Mouse (Mus musculus) intestine, embryonic 15.5 days (tissue): Measurements from ENCODE around the gene Clta. TPM values are rescaled to one million over a fixed set of nuclear protein-coding genes. Genes with fewer than 3 reads are reported as not detected.

ENCODE experiments used
- ATAC-seq: fragments of 200-750 bp; cut with Nextera tagmentation; 2 replicates; pipeline ENCODE4 v1.8.0; 2017; ENCODE audit warnings: moderate TSS enrichment, moderate library complexity
- H3K27ac ChIP-seq: fragments of 300-500 bp; sonication (generic); 2 replicates; pipeline ENCODE4 v1.5.1; 2015; ENCODE audit warnings: mild to moderate bottlenecking, inconsistent platforms
- H3K27me3 ChIP-seq: fragments of 300-500 bp; sonication (generic); replicated peaks from 2 replicates; pipeline ENCODE4 v1.6.1; 2015; ENCODE audit warnings: inconsistent platforms
- H3K36me3 ChIP-seq: fragments of 300-500 bp; sonication (generic); 2 replicates; pipeline ENCODE4 v1.6.1; 2015; ENCODE audit warnings: inconsistent platforms
- H3K4me1 ChIP-seq: fragments of 300-500 bp; sonication (generic); replicated peaks from 2 replicates; pipeline ENCODE4 v1.6.1; 2015; ENCODE audit warnings: inconsistent platforms
- H3K4me2 ChIP-seq: fragments of 300-500 bp; sonication (generic); replicated peaks from 2 replicates; pipeline ENCODE4 v1.6.1; 2015; ENCODE audit warnings: mild to moderate bottlenecking, inconsistent platforms
- H3K4me3 ChIP-seq: fragments of 300-500 bp; sonication (generic); replicated peaks from 2 replicates; pipeline ENCODE4 v1.5.1; 2015; ENCODE audit warnings: inconsistent platforms
- H3K9ac ChIP-seq: fragments of 300-500 bp; sonication (generic); 2 replicates; pipeline ENCODE4 v1.6.1; 2015; ENCODE audit warnings: inconsistent platforms
- H3K9me3 ChIP-seq: fragments of 300-500 bp; sonication (generic); 2 replicates; pipeline ENCODE4 v1.6.1; 2016; ENCODE audit warnings: inconsistent platforms
- WGBS: fragments of 180-500 bp; shearing (Covaris S2); methylation state at CpG from one replicate; pipeline ENCODE4 v1.1.7; 2015; 5-methylcytosine and 5-hydroxymethylcytosine counted together
- polyA plus RNA-seq: library from polyadenylated mRNA; unstranded; fragments of >200 nt; fragmentation: Nextera tagmentation; extraction: Ambion mirVana; gene quantifications from 2 replicates; pipeline ENCODE4 v1.2.1, GENCODE M21; 2015

The Clta gene
- polyA plus RNA-seq, 1 experiment from 2014 or later = 272 TPM

GRCm38 (mm10) chr4:43982053-43982732 lies 22.1 kb upstream of the Clta start:
- Histone ChIP-seq H3K27ac (no peak overlapping the region), H3K4me1 (peaks cover 14% of the 10 kb centered on the region), H3K27me3 (no peaks in the 10 kb centered on the region), H3K4me2 (peak overlapping the region; percentile 69), H3K9me3 (no peaks in the 10 kb centered on the region), H3K36me3 (no peaks in the 10 kb centered on the region), H3K4me3 (peak overlapping the region; percentile 29), H3K9ac (peak overlapping the region; percentile 33)
- 3% methylated on average over 24 of the region's 24 CpGs for WGBS
- ATAC-seq = peak; percentile 95

- no peak for ATAC-seq
- no peaks in the 10 kb centered on the region for H3K27me3 ChIP-seq
- no peaks in the 10 kb centered on the region for H3K36me3 ChIP-seq
- peak within 1 kb of the TSS; percentile 69 for H3K4me2 ChIP-seq
- H3K9ac ChIP-seq = peak within 1 kb of the TSS; percentile 33
- no peaks in the 10 kb centered on the region for H3K9me3 ChIP-seq
- peaks cover 12% of the 10 kb centered on the region for H3K4me1 ChIP-seq
- no peak within 1 kb of the TSS for H3K27ac ChIP-seq
- peak within 1 kb of the TSS; percentile 29 for H3K4me3 ChIP-seq
- WGBS = 71% methylated on average over 11 of the region's 11 CpGs
Observed at GRCm38 (mm10) chr4:43983181-43983580, 21.1 kb upstream of the Clta start, which contains the start of gene Ccin. TSS of gene Ccin (plus strand) at chr4:43983483.

- no peak for ATAC-seq
- H3K9ac ChIP-seq = no peak overlapping the region
- 91% methylated on average over 22 of the region's 22 CpGs for WGBS
Observed at GRCm38 (mm10) chr4:43983756-43984155, 20.5 kb upstream of the Clta start.

GRCm38 (mm10) chr4:43984326-43984725 lies 19.9 kb upstream of the Clta start:
- Histone ChIP-seq H3K4me3 (no peak overlapping the region), H3K9me3 (no peaks in the 10 kb centered on the region), H3K9ac (no peak overlapping the region), H3K4me2 (no peak overlapping the region), H3K36me3 (no peaks in the 10 kb centered on the region), H3K27me3 (no peaks in the 10 kb centered on the region), H3K27ac (no peak overlapping the region), H3K4me1 (0 out of 2 replicates have a peak, but pooled peaks cover 2% of the 10 kb centered on the region)
- no peak for ATAC-seq
- 91% methylated on average over 19 of the region's 19 CpGs for WGBS

More at GRCm38 (mm10) chr4:43983756-43984155, 20.5 kb upstream of the Clta start:
- H3K27ac ChIP-seq = no peak overlapping the region
- no peak overlapping the region for H3K4me2 ChIP-seq
- H3K27me3 ChIP-seq = no peaks in the 10 kb centered on the region
- peaks cover 6% of the 10 kb centered on the region; the same call in 1 of the 2 replicates for H3K4me1 ChIP-seq
- H3K36me3 ChIP-seq = no peaks in the 10 kb centered on the region
- H3K4me3 ChIP-seq = no peak overlapping the region
- no peaks in the 10 kb centered on the region for H3K9me3 ChIP-seq

GRCm38 (mm10) chr4:43988976-43989375 lies 15.3 kb upstream of the Clta start:
- no peaks in the 10 kb centered on the region for H3K36me3 ChIP-seq
- H3K9me3 ChIP-seq = no peaks in the 10 kb centered on the region
- H3K4me1 ChIP-seq = no peaks in the 10 kb centered on the region
- WGBS = 89% methylated on average over 3 of the region's 3 CpGs
- H3K27ac ChIP-seq = no peak overlapping the region
- no peak for ATAC-seq
- no peak overlapping the region for H3K4me3 ChIP-seq
- no peak overlapping the region for H3K4me2 ChIP-seq
- no peaks in the 10 kb centered on the region for H3K27me3 ChIP-seq
- H3K9ac ChIP-seq = no peak overlapping the region

GRCm38 (mm10) chr4:43993072-43993471 lies 11.2 kb upstream of the Clta start:
- Histone ChIP-seq H3K27me3 (no peaks in the 10 kb centered on the region), H3K27ac (no peak overlapping the region), H3K4me1 (no peaks in the 10 kb centered on the region), H3K4me2 (no peak overlapping the region), H3K36me3 (no peaks in the 10 kb centered on the region), H3K9me3 (no peaks in the 10 kb centered on the region), H3K9ac (no peak overlapping the region), H3K4me3 (no peak overlapping the region)
- 92% methylated on average over 11 of the region's 11 CpGs for WGBS
- no peak for ATAC-seq

- 46% methylated on average over 2 of the region's 2 CpGs for WGBS
- Histone ChIP-seq H3K9me3 (no peaks in the 10 kb centered on the region), H3K36me3 (no peaks in the 10 kb centered on the region), H3K9ac (no peak overlapping the region), H3K4me3 (no peak overlapping the region), H3K27ac (no peak overlapping the region), H3K4me1 (no peaks in the 10 kb centered on the region), H3K27me3 (no peaks in the 10 kb centered on the region), H3K4me2 (no peak overlapping the region)
- no peak for ATAC-seq
Observed at GRCm38 (mm10) chr4:43994342-43994741, 9.9 kb upstream of the Clta start.

GRCm38 (mm10) chr4:44003622-44004021 lies 630 bp upstream of the Clta start:
- Histone ChIP-seq H3K4me1 (no peaks in the 10 kb centered on the region), H3K9me3 (no peaks in the 10 kb centered on the region), H3K27ac (no peak overlapping the region), H3K4me2 (no peak overlapping the region), H3K4me3 (no peak overlapping the region), H3K9ac (no peak overlapping the region), H3K27me3 (no peaks in the 10 kb centered on the region), H3K36me3 (no peaks in the 10 kb centered on the region)
- no peak for ATAC-seq
- WGBS = 60% methylated on average over 6 of the region's 6 CpGs

GRCm38 (mm10) chr4:44004623-44005409 lies 564 bp downstream of the Clta start:
- 60% methylated on average over 3 of the region's 3 CpGs for WGBS
- H3K4me1 ChIP-seq = no peaks in the 10 kb centered on the region

GRCm38 (mm10) chr4:44010176-44010575 lies 5.9 kb downstream of the Clta start:
- 91% methylated on average over 1 of the region's 1 CpGs for WGBS
- no peak for ATAC-seq

More at GRCm38 (mm10) chr4:44004623-44005409, 564 bp downstream of the Clta start:
- Histone ChIP-seq H3K9ac (no peak overlapping the region), H3K36me3 (no peaks in the 10 kb centered on the region), H3K27me3 (no peaks in the 10 kb centered on the region), H3K4me3 (no peak overlapping the region), H3K4me2 (no peak overlapping the region), H3K27ac (no peak overlapping the region), H3K9me3 (no peaks in the 10 kb centered on the region)
- ATAC-seq = no peak

GRCm38 (mm10) chr4:44010893-44011292 lies 6.6 kb downstream of the Clta start:
- no peak overlapping the region for H3K4me2 ChIP-seq
- ATAC-seq = no peak
- H3K36me3 ChIP-seq = no peaks in the 10 kb centered on the region
- no peaks in the 10 kb centered on the region for H3K27me3 ChIP-seq
- 46% methylated on average over 2 of the region's 2 CpGs for WGBS
- H3K4me1 ChIP-seq = peaks cover 21% of the 10 kb centered on the region
- no peaks in the 10 kb centered on the region for H3K9me3 ChIP-seq
- no peak overlapping the region for H3K4me3 ChIP-seq
- no peak overlapping the region for H3K9ac ChIP-seq
- H3K27ac ChIP-seq = no peak overlapping the region

More at GRCm38 (mm10) chr4:44010176-44010575, 5.9 kb downstream of the Clta start:
- Histone ChIP-seq H3K27me3 (no peaks in the 10 kb centered on the region), H3K9ac (no peak overlapping the region), H3K4me1 (peaks cover 19% of the 10 kb centered on the region), H3K36me3 (no peaks in the 10 kb centered on the region), H3K4me3 (no peak overlapping the region), H3K9me3 (no peaks in the 10 kb centered on the region), H3K4me2 (no peak overlapping the region), H3K27ac (no peak overlapping the region)

- ATAC-seq = no peak
- H3K4me2 ChIP-seq = peak overlapping the region; percentile 84
- peak overlapping the region; percentile 92; the same call in 1 of the 2 replicates for H3K9ac ChIP-seq
- H3K4me3 ChIP-seq = peak overlapping the region; percentile 99
- no peaks in the 10 kb centered on the region for H3K9me3 ChIP-seq
- WGBS = 77% methylated on average over 3 of the region's 3 CpGs
- no peaks in the 10 kb centered on the region for H3K36me3 ChIP-seq
- peaks cover 30% of the 10 kb centered on the region for H3K4me1 ChIP-seq
- no peak overlapping the region for H3K27ac ChIP-seq
- H3K27me3 ChIP-seq = no peaks in the 10 kb centered on the region
Observed at GRCm38 (mm10) chr4:44011799-44012198, 7.5 kb downstream of the Clta start.
